Mouse (Mus musculus): Measurements from ENCODE around the gene Zfp663. TPM values are rescaled to one million over a fixed set of nuclear protein-coding genes. Genes with fewer than 3 reads are reported as not detected.

The Zfp663 gene
- total RNA-seq, 2 experiments from 2014 or later: not detected

DNA sequence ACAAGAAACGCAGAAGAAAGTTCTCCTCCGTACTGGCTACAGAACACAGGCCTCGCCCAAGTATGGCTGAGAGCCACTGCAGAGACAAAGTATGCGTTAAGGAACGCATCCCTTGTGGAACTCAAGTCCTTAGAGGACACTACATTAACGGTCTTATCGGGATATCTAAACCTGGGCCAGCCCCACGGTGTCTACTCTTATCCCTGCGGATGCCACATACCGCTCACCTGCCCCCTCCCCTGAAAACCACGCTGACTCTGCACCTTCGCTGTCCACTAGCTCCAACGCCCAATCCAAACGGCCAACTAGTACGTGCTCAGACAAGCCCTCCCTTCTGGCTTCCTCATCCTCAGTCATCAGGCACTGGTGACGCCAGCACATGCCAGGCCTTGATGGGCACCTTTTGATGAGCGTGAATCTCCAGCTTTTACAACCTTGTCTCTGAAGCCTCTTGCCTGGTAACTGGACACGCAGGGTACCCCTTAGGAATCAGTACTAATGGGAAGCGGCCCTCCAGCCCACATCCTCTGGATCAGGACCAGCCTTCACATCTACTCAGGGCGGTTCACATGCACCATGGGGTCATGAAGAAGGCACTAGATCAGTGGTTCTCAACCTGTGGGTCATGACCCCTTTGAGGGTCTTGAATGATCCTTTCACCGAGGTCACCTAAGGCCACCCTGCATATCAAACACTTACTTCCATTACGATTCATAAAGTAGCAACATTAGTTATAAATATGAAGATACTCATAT is 46.4 kb downstream of the Zfp663 start:
- ATAC-seq (ENCODE audit: poor library complexity, severe bottlenecking): no peak

DNA sequence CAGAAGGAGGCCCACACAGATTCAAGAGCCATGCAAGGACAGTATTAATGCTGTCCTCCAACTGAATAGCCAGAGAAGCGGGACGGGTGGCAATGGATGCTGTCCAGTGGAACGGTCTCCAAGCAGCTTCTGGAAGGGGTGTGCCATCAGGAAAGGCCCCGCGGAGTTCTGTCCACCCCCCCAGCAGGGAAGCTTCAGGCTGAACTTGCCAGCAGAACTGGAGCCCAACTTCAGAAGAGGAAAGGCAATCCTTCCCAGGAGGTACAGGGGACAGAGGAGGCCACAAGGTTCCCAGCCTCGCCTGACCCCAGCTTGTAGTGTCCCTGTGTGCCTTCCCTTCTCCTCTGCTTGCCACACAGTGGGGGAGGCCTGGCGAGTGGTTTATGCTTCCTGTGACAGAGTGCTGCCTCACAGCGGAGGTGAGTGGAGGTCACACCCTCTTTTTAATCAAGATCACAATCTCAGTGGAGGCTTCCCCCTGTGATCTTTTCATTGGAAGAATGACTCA is 47.1 kb downstream of the Zfp663 start:
- peak; percentile 36 for ATAC-seq (ENCODE audit: poor library complexity, severe bottlenecking)

DNA sequence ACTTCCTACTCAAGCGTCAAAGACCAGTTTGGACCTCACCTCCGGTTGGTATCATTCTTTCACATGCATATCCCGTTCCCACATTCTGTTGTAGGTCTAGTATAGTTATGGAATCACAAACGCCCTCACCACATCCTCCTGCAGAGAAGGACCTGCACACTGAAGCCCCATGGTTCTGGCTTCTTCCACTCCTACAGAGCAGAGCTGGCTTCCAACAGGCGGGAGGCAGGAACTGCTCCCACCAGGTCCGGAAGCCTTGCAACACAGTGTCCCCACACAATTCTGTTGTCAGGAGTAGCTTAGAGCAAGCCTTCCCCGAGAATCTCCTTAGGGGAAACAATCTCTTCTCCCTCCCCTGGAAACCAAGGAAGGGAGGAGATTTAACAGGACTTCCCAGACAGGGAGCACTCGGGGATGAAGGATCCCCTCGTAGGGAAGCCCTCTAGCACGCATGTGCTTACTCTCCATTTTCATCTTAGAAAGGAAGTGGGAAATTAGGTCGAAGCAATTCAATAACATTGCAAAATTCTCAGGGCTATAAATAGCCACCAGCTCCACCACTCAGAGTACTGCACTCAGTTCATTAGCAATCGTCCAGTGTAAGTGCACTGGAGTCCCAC is 47.9 kb downstream of the Zfp663 start:
- ATAC-seq (ENCODE audit: poor library complexity, severe bottlenecking): peak; percentile 29

DNA sequence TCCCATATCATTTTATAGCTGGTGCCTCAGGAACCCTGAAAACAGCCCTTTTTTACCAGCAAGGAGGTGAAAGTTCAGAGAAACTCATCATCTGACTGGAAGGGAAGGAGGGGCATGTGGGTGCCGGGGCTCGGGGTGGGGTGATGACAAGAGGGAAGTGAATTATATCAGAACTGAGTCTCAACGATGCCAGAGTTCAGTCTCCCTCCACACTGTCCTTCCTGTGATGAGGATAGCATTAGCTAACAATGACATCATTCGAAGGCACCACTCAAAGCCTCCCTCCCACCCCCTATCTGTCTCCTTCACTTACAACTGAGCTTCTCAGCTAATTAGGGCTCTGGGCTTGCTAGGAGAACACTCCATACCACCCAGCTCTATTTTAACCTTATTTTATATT is 49.0 kb downstream of the Zfp663 start:
- ATAC-seq (ENCODE audit: poor library complexity, severe bottlenecking): peak; percentile 36

DNA sequence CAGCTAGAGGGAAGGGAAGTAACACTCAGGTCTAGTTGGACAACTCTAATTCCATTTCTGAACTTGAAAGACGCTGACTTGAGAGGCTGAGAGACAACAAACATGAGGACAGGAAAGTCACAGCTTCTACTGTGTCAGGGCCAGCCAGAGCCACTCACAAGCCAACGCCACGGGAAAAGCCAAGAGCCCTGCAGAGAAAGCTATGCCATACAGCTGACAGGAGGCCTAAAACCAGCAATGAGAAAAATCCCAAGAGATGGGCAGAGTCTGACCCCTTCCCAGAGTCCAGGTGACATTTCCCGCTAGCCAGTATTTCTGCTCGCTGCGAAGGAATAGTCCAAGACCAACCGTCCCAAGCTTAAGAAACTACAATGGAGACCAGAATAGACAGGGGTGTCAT is 49.6 kb downstream of the Zfp663 start:
- ATAC-seq (ENCODE audit: poor library complexity, severe bottlenecking): no peak

DNA sequence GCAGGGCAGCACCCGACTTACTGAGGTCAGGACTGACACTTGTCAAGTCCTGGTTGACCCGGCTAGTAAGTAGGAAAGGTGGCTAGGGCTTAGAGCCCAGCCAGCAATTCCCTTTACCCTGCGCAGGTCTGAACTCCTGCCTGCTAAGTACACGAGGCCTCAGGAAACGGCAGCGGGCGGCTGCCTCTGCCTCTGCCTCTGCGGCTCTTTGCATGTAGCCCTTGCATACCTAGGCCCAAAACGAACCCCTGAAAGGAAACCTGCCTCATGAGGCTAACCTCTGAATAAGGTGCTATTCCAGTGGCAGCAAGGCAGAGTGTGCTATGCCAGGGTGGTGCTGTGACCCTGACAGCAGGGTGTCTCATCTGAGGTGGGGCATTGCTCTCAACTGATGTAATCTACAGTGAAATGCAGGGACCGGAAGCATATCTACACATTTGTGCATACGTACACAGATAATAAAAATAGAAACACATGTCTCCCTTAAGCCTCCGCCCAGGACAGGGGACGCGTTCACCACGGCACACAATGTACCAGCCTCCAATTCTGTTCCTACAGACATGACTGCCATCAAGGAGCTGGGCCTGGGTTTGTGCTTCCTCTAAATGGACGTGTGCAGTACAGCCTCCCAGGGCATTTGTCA is 50.8 kb downstream of the Zfp663 start:
- peak; percentile 15; the same call in 1 of the 2 replicates for ATAC-seq (ENCODE audit: poor library complexity, severe bottlenecking)

DNA sequence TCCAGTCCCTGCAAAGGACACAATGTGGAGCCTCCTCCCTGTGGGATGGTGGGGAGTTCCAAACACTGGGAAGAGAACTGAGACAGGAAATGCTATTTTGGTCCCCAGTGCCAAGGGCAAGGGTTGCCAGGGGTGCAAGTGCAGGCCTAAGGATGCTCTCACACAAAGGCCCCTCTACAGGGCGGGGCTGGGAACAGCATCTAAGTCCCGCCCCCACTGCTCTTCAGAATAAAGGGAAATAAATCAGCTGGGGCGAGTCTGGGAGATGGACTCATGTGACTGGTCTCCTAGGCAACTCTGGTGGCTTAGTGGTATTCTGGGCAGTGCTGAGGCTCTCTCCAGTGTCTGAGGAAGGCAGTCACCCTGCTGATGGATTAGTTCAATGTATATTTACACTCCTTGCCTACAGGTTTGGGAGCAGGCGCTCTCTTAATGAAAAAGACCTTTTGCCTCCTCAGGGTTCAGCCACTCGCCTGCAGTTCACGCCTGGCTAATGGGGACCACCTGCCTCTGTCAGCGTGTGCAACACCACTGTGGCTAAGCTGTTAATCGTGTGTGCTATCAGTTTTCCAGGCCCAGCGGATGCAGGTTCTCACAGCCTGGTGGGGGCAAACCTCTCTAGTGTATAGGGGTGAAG is 51.6 kb downstream of the Zfp663 start:
- ATAC-seq (ENCODE audit: poor library complexity, severe bottlenecking): peak; percentile 28

DNA sequence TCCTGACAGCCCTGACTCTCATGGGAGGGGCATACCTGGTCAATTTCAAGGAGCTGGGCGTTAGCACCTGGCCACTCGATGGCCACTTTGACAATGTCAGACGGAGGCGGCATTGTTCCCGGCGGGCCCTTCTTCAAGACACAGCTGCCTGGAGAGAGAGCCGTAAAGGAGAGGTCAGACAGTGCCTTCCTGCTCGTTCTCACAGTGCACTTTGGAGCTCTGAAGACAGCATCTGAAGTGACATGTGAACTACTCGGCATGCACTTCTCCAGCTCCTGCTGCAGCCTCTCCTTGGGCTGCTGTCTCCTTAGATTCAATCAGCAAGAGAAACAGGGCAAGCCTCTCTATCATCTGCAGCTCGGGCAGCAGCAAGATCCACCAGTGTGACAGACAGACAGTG is 52.3 kb downstream of the Zfp663 start:
- ATAC-seq (ENCODE audit: poor library complexity, severe bottlenecking): no peak

DNA sequence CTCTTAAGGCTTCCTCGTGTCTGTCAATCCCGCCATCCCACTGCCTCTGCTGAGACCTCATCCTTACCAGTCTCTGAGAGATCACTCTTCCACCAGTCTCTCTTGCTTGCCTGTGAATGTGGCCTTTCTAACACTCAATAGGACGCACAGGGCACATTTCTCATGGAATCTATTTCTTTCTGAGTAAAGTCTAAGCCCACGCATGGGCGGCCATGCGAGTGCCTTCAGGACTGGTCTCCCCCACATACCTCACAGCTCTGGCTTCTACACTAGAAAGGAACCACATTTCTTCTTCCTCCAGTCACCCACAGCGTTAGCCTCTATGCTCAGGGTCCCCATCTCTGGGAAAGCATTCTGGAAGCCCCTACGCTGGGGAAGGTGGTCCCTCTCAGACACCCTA is 54.3 kb downstream of the Zfp663 start:
- ATAC-seq (ENCODE audit: poor library complexity, severe bottlenecking): no peak

DNA sequence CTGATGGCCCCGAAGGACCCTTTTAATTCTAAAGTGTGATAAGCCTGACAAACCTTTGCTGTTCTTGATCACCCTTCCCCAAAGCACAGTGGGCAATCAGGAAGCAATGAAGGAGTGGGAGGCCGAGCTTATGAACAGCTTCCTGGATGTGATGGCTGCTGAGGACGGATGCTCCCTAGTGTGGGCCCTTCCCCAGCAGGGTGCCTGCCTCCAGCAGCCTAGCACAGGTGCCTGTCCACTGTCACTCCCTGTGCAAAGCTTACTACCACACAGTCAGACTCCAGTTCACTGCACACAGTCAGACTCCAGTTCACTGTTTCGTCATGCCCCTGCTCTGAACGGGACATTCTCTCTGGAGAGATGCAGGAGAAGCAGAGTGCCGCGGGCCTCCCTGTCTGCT is 56.1 kb downstream of the Zfp663 start:
- ATAC-seq (ENCODE audit: poor library complexity, severe bottlenecking): no peak

DNA sequence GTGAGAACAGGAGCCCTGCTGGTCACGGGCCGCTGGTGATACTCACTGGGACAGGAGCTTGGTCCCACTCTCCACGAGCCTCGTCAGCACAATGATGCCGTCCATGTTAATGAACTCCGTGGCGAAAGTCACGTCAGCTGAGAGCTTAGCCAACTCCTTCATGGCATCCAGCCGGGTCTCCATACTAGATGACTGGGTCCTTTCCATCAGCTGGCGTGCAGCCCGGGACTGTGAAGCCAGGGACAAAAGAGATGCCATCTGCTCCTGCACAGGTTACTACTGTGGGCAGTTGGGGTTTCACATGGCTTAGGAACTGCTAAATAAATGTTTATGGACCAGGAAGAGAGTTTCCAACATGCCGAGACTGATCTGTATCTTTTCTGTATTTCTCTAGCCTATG is 57.0 kb downstream of the Zfp663 start:
- ATAC-seq (ENCODE audit: poor library complexity, severe bottlenecking): no peak

DNA sequence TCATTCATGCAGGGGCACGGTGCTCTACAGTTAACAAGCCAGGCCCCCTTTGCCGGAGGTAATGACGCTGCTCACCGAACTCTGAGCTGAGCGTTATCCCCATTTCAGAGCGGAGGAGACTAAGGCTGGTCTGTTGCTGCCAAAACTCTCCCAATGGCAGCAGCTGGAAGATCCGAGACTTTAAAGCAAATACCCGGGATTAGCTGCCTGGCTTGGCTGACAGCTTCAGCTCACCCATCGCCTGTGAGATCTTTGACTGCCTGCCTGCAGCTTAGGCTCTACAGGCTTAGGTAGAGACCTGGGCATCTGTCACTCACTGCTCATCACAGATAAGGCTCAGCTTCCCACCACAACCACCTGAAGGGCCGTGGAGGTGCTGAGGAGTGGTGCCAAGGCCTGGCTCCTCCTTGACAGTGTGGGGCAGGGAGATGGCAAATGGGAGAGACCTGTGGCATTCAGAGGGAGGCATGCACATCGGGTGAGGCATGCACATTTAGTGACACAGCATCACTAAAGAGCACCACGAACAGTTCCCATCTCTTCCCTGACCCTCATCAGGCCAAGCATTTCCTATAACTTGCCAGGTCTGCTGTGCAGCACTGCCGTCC is 57.6 kb downstream of the Zfp663 start:
- no peak for ATAC-seq (ENCODE audit: poor library complexity, severe bottlenecking)

DNA sequence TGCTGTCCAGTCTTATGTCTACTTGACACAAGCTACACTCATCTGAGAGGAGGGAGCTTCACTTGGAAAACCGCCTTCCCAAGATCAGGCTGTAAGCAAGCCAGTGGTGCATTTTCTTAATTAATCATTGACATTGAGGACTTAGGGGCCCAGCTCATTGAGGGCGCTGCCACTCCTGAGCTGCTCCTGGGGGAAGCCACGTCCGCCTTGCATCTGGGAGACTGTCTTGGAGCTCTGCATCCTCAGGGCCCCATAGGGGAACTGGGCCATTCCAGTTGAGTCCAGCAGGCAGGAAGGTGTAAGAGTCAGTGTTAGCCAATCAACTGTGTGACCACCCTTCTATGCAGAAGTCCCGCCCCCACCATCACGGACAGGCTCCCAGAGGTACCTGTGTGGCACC is 60.7 kb downstream of the Zfp663 start:
- ATAC-seq (ENCODE audit: poor library complexity, severe bottlenecking): no peak

DNA sequence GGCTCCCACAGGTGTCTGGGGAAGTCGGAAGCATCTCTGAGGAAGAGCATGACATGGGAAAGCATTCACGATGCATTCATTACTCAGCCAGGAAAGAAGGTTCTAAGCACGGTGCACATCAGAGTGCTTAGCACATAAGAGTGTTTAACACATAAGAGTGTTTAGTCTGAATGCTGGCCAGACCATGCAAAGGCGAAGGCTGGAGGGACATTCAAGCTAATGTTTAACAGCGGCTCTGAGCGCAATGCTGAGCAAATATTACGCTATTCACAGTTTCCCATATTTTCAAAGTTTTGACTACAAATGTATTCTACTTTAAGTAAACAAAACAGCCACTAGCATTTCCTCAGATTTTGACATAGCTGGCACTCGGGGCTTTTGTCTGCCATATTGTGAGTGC is 63.1 kb downstream of the Zfp663 start:
- ATAC-seq (ENCODE audit: poor library complexity, severe bottlenecking): no peak

DNA sequence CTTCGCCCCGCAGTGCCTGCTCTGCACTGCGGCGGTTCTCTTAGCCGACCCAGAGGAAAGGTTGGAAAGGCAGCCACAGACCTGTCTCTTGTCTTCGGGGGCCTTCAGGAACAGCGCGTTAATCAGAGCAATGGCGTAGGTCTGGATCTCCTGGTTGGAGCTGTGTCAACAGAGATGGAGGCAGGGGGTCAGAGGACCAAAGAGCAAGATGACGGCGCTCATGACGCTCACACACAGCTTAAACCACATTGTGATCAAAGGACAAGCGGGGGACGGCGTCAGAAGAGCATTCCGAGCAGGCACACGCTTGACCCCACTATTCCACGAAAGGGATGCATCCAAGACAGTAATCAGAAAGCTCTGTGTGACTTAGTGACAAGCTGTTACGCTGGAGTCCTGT is 63.7 kb downstream of the Zfp663 start:
- no peak for ATAC-seq (ENCODE audit: poor library complexity, severe bottlenecking)

DNA sequence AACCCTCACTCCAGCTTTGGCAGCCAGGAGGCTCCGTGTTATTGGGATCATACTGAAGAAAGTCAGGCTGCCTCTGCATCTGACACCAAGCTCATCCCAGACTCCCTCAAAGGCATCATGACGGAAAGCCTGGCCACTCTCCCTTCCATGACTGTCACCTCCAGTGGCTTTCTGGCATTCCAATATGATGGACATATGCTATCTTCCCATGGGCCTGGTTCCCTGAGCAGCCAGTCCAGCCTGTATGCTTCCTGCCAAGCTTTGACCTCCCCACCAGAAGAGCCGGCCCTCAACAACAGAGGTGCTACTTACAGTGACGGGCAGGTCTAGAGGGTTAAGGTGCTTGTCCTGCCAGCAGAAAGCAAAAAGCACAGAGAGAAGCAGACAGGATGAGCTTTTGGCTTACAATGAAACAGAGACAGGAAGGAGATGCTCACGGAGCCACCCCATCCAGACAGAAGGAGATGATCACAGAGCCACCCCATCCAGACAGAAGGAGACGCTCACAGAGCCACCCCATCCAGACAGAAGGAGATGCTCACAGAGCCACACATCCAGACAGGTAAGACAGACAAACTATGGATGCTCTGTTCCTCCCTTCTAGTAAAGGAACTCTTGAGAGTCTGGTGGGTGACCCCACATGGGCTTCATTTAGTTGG is 65.0 kb downstream of the Zfp663 start:
- no peak for ATAC-seq (ENCODE audit: poor library complexity, severe bottlenecking)

DNA sequence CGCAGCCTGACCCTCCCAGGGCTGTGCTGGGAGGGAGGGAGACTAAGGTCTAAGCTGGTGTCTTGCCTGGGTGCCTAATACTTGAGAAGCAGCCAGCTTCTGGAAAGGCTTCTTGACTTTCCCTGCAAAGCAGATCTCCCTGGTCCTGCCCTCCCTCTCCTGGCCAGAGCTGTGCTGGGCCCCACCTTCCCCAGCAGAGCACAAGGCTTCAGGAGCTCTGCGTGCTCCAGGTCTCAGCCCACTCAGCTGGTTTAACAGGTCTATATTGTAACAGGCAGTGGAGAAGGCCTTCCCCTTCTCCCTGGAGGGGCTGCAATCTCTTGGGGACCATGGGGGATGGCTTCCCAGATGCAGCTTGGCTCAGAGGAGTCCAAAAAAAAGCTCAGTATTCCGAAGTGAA is 67.1 kb downstream of the Zfp663 start:
- ATAC-seq (ENCODE audit: poor library complexity, severe bottlenecking): no peak

All from megakaryocyte, adult 5-6 weeks (primary cell).